Mouse (Mus musculus): ENCODE results near the gene Polr3e. TPM values are rescaled to one million over a fixed set of nuclear protein-coding genes. Genes with fewer than 3 reads are reported as not detected.
"Not testable (repeated sequence)": the region's sequence is repeated elsewhere in the genome, so short reads cannot be mapped to it uniquely, and the experiment has no call there.

Gene Polr3e
- polyA plus RNA-seq, 1 experiment from 2014 or later: 13.4 TPM

- WGBS: 84% methylated on average over 5 of the region's 6 CpGs
- H3K27ac ChIP-seq (replicated peaks in 1 of 2; ENCODE audit: control insufficient read depth in 1 of 2, insufficient read depth in 1 of 2, low read depth in 2 of 2, low read length in 2 of 2); H3K4me2 ChIP-seq (ENCODE audit: low read length); H3K9me3 ChIP-seq (ENCODE audit: control insufficient read depth, low read length); H3K9ac ChIP-seq (ENCODE audit: low read length); ATAC-seq (ENCODE audit: insufficient number of reproducible peaks, insufficient read depth, low FRiP score, low read depth); H3K4me3 ChIP-seq (ENCODE audit: control insufficient read depth in 1 of 2, insufficient read depth in 1 of 2, low read depth in 1 of 2, low read length in 2 of 2); H3K4me1 ChIP-seq (ENCODE audit: control insufficient read depth in 2 of 2, insufficient read depth in 2 of 2, low read length in 2 of 2); H3K36me3 ChIP-seq (ENCODE audit: control insufficient read depth, insufficient read depth, low read length); H3K27me3 ChIP-seq (ENCODE audit: control insufficient read depth, insufficient read depth, low read length): not testable (repeated sequence)
These were observed 6.3 kb upstream of the Polr3e start for GRCm38 (mm10) chr7:120911268-120911667.

GRCm38 (mm10) chr7:120913332-120913731, 4.2 kb upstream of the Polr3e start:
- peaks cover 0 to under 1% of the 10 kb centered on the region in 2 experiments; a peak in 1 of 4 replicates for H3K4me1 ChIP-seq (ENCODE audit: control insufficient read depth in 2 of 2, insufficient read depth in 2 of 2, low read length in 2 of 2)
- no peak overlapping the region for H3K9ac ChIP-seq (ENCODE audit: low read length)
- no peak overlapping the region for H3K4me2 ChIP-seq (ENCODE audit: low read length)
- H3K9me3 ChIP-seq (ENCODE audit: control insufficient read depth, low read length): no peaks in the 10 kb centered on the region
- no peak overlapping the region for H3K27ac ChIP-seq (replicated peaks in 1 of 2; ENCODE audit: control insufficient read depth in 1 of 2, insufficient read depth in 1 of 2, low read depth in 2 of 2, low read length in 2 of 2)
- no peaks in the 10 kb centered on the region for H3K27me3 ChIP-seq (ENCODE audit: control insufficient read depth, insufficient read depth, low read length)
- H3K36me3 ChIP-seq (ENCODE audit: control insufficient read depth, insufficient read depth, low read length): no peaks in the 10 kb centered on the region
- H3K4me3 ChIP-seq (ENCODE audit: control insufficient read depth in 1 of 2, insufficient read depth in 1 of 2, low read depth in 1 of 2, low read length in 2 of 2): no peak overlapping the region
- no peak for ATAC-seq (ENCODE audit: insufficient number of reproducible peaks, insufficient read depth, low FRiP score, low read depth)
- WGBS: 12% methylated on average over 1 of the region's 1 CpGs

- peaks cover 0 to 11% of the 10 kb centered on the region in 2 experiments; a peak in 1 of 4 replicates for H3K4me1 ChIP-seq (ENCODE audit: control insufficient read depth in 2 of 2, insufficient read depth in 2 of 2, low read length in 2 of 2)
- H3K9ac ChIP-seq (ENCODE audit: low read length): no peak overlapping the region
- H3K27ac ChIP-seq (replicated peaks in 1 of 2; ENCODE audit: control insufficient read depth in 1 of 2, insufficient read depth in 1 of 2, low read depth in 2 of 2, low read length in 2 of 2): no peak overlapping the region
- 44% methylated on average over 11 of the region's 11 CpGs for WGBS
- H3K4me2 ChIP-seq (ENCODE audit: low read length): peak overlapping the region; percentile 81
- ATAC-seq (ENCODE audit: insufficient number of reproducible peaks, insufficient read depth, low FRiP score, low read depth): no peak
- no peaks in the 10 kb centered on the region for H3K27me3 ChIP-seq (ENCODE audit: control insufficient read depth, insufficient read depth, low read length)
- no peaks in the 10 kb centered on the region for H3K9me3 ChIP-seq (ENCODE audit: control insufficient read depth, low read length)
- H3K4me3 ChIP-seq (ENCODE audit: control insufficient read depth in 1 of 2, insufficient read depth in 1 of 2, low read depth in 1 of 2, low read length in 2 of 2): peak overlapping the region in 1 of 2 experiments; percentile 99; a peak in 1 of 4 replicates
- H3K36me3 ChIP-seq (ENCODE audit: control insufficient read depth, insufficient read depth, low read length): no peaks in the 10 kb centered on the region
These were observed 1.2 kb upstream of the Polr3e start for GRCm38 (mm10) chr7:120916262-120916875.

- 9% methylated on average over 12 of the region's 12 CpGs for WGBS
- Histone ChIP-seq H3K9ac (ENCODE audit: low read length) (peak overlapping the region; percentile 30; the same call in 1 of the 2 replicates), H3K4me3 (ENCODE audit: control insufficient read depth in 1 of 2, insufficient read depth in 1 of 2, low read depth in 1 of 2, low read length in 2 of 2) (peak overlapping the region; percentile 89 to 99), H3K4me1 (ENCODE audit: control insufficient read depth in 2 of 2, insufficient read depth in 2 of 2, low read length in 2 of 2) (peaks cover 0 to 11% of the 10 kb centered on the region in 2 experiments; a peak in 1 of 4 replicates), H3K27me3 (ENCODE audit: control insufficient read depth, insufficient read depth, low read length) (no peaks in the 10 kb centered on the region), H3K4me2 (ENCODE audit: low read length) (peak overlapping the region; percentile 81), H3K9me3 (ENCODE audit: control insufficient read depth, low read length) (no peaks in the 10 kb centered on the region), H3K36me3 (ENCODE audit: control insufficient read depth, insufficient read depth, low read length) (no peaks in the 10 kb centered on the region), H3K27ac (replicated peaks in 1 of 2; ENCODE audit: control insufficient read depth in 1 of 2, insufficient read depth in 1 of 2, low read depth in 2 of 2, low read length in 2 of 2) (no peak overlapping the region)
- no peak for ATAC-seq (ENCODE audit: insufficient number of reproducible peaks, insufficient read depth, low FRiP score, low read depth)
These were observed 309 bp upstream of the Polr3e start for GRCm38 (mm10) chr7:120917279-120917591.

DNA sequence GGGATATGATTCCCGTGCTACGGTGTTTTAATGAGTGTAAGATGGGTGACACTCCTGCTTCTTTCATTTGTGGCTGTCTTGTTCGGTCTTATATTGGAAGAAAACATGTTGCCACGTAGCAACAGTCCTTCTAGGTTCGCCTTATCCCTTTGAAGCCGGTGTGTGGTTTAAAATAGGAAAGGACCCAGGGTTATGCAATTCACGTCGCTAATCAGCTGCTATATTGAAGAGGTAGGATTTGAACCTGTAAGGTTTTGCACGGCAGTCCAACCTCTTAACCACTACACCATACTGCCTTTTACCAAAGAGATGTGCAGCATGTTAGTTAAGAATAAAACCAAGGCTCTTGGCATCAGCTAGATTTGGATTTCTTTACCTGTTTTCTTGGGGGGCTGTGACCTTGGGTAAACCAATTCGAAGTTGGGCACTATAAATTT, 1.0 kb downstream of the Polr3e start:
- Histone ChIP-seq H3K36me3 (ENCODE audit: control insufficient read depth, insufficient read depth, low read length) (peaks cover 5% of the 10 kb centered on the region; the same call in 1 of the 2 replicates), H3K27me3 (ENCODE audit: control insufficient read depth, insufficient read depth, low read length) (no peaks in the 10 kb centered on the region), H3K4me2 (ENCODE audit: low read length) (peak overlapping the region; percentile 81), H3K27ac (replicated peaks in 1 of 2; ENCODE audit: control insufficient read depth in 1 of 2, insufficient read depth in 1 of 2, low read depth in 2 of 2, low read length in 2 of 2) (peak overlapping the region; percentile 44 to 84; a peak in 3 of 4 replicates), H3K9ac (ENCODE audit: low read length) (peak overlapping the region; percentile 94), H3K9me3 (ENCODE audit: control insufficient read depth, low read length) (no peaks in the 10 kb centered on the region), H3K4me3 (ENCODE audit: control insufficient read depth in 1 of 2, insufficient read depth in 1 of 2, low read depth in 1 of 2, low read length in 2 of 2) (peak overlapping the region; percentile 89 to 99), H3K4me1 (ENCODE audit: control insufficient read depth in 2 of 2, insufficient read depth in 2 of 2, low read length in 2 of 2) (peaks cover 0 to 11% of the 10 kb centered on the region in 2 experiments; a peak in 1 of 4 replicates)
- peak; percentile 42; the same call in 1 of the 2 replicates for ATAC-seq (ENCODE audit: insufficient number of reproducible peaks, insufficient read depth, low FRiP score, low read depth)
- 8% methylated on average over 10 of the region's 10 CpGs for WGBS

DNA sequence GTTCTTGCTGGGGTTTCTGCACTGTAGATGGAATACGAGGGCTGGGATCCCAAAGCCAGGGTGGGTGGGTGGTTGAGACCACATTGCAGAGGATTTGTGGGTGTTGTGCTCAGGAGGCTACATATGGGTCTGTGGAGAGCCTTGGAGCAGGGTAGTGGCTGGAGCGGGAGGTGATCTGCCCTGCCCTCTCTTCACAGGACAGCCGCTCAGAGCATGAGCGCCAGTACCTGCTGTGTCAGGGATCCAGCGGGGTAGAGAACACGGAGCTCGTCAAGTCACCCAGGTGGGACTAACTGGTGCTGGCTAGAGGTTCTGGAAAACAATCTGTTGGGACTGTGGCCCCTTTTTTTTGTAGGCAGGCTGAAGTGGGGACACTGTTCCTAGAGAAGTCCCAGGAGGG, 15.6 kb downstream of the Polr3e start:
- no peak overlapping the region for H3K4me2 ChIP-seq (ENCODE audit: low read length)
- no peaks in the 10 kb centered on the region for H3K27me3 ChIP-seq (ENCODE audit: control insufficient read depth, insufficient read depth, low read length)
- no peaks in the 10 kb centered on the region for H3K9me3 ChIP-seq (ENCODE audit: control insufficient read depth, low read length)
- no peak overlapping the region for H3K9ac ChIP-seq (ENCODE audit: low read length)
- 86% methylated on average over 7 of the region's 7 CpGs for WGBS
- no peaks in the 10 kb centered on the region for H3K4me1 ChIP-seq (ENCODE audit: control insufficient read depth in 2 of 2, insufficient read depth in 2 of 2, low read length in 2 of 2)
- peaks cover 96% of the 10 kb centered on the region for H3K36me3 ChIP-seq (ENCODE audit: control insufficient read depth, insufficient read depth, low read length)
- H3K4me3 ChIP-seq (ENCODE audit: control insufficient read depth in 1 of 2, insufficient read depth in 1 of 2, low read depth in 1 of 2, low read length in 2 of 2): no peak overlapping the region
- no peak for ATAC-seq (ENCODE audit: insufficient number of reproducible peaks, insufficient read depth, low FRiP score, low read depth)
- no peak overlapping the region for H3K27ac ChIP-seq (replicated peaks in 1 of 2; ENCODE audit: control insufficient read depth in 1 of 2, insufficient read depth in 1 of 2, low read depth in 2 of 2, low read length in 2 of 2)

GRCm38 (mm10) chr7:120933680-120934195, 16.2 kb downstream of the Polr3e start:
- H3K27ac ChIP-seq (replicated peaks in 1 of 2; ENCODE audit: control insufficient read depth in 1 of 2, insufficient read depth in 1 of 2, low read depth in 2 of 2, low read length in 2 of 2): no peak overlapping the region
- no peak for ATAC-seq (ENCODE audit: insufficient number of reproducible peaks, insufficient read depth, low FRiP score, low read depth)
- no peak overlapping the region for H3K9ac ChIP-seq (ENCODE audit: low read length)
- H3K4me1 ChIP-seq (ENCODE audit: control insufficient read depth in 2 of 2, insufficient read depth in 2 of 2, low read length in 2 of 2): no peaks in the 10 kb centered on the region
- H3K27me3 ChIP-seq (ENCODE audit: control insufficient read depth, insufficient read depth, low read length): no peaks in the 10 kb centered on the region
- H3K4me3 ChIP-seq (ENCODE audit: control insufficient read depth in 1 of 2, insufficient read depth in 1 of 2, low read depth in 1 of 2, low read length in 2 of 2): no peak overlapping the region
- H3K4me2 ChIP-seq (ENCODE audit: low read length): no peak overlapping the region
- 78% methylated on average over 5 of the region's 5 CpGs for WGBS
- H3K9me3 ChIP-seq (ENCODE audit: control insufficient read depth, low read length): no peaks in the 10 kb centered on the region
- peaks cover 96% of the 10 kb centered on the region for H3K36me3 ChIP-seq (ENCODE audit: control insufficient read depth, insufficient read depth, low read length)

DNA sequence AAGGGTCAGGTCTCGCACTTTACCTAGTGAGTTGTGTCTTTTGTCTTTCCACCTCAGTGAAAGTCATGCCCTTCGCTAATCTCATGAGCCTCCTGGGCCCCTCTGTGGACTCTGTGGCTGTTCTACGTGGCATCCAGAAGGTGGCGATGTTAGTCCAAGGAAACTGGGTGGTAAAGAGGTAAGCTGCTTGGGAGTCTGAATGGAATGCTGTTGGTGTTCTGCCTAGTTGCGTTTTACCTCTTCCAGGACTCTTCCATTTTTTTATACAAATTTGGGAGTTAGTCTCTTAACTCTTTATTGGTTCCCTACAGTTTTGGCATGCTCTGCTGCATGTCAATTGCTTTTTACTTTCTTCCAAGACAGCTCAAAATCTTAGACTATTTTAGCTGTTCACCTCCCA, 17.2 kb downstream of the Polr3e start:
- no peak overlapping the region for H3K9ac ChIP-seq (ENCODE audit: low read length)
- no peaks in the 10 kb centered on the region for H3K27me3 ChIP-seq (ENCODE audit: control insufficient read depth, insufficient read depth, low read length)
- H3K4me3 ChIP-seq (ENCODE audit: control insufficient read depth in 1 of 2, insufficient read depth in 1 of 2, low read depth in 1 of 2, low read length in 2 of 2): no peak overlapping the region
- no peak overlapping the region for H3K4me2 ChIP-seq (ENCODE audit: low read length)
- H3K9me3 ChIP-seq (ENCODE audit: control insufficient read depth, low read length): no peaks in the 10 kb centered on the region
- WGBS: 20% methylated on average over 5 of the region's 5 CpGs
- H3K4me1 ChIP-seq (ENCODE audit: control insufficient read depth in 2 of 2, insufficient read depth in 2 of 2, low read length in 2 of 2): no peaks in the 10 kb centered on the region
- no peak for ATAC-seq (ENCODE audit: insufficient number of reproducible peaks, insufficient read depth, low FRiP score, low read depth)
- peaks cover 96% of the 10 kb centered on the region for H3K36me3 ChIP-seq (ENCODE audit: control insufficient read depth, insufficient read depth, low read length)
- no peak overlapping the region for H3K27ac ChIP-seq (replicated peaks in 1 of 2; ENCODE audit: control insufficient read depth in 1 of 2, insufficient read depth in 1 of 2, low read depth in 2 of 2, low read length in 2 of 2)

Data from heart, embryonic 14.5 days (tissue).